Mouse (Mus musculus) forebrain, embryonic 15.5 days (tissue): Measurements from ENCODE around the gene Aldh8a1. TPM values are rescaled to one million over a fixed set of nuclear protein-coding genes. Genes with fewer than 3 reads are reported as not detected.
"Not testable (repeated sequence)": the region's sequence is repeated elsewhere in the genome, so short reads cannot be mapped to it uniquely, and the experiment has no call there.

Experiments used
- ATAC-seq: fragments of 200-750 bp; cut with Nextera tagmentation; replicated peaks from 2 replicates; pipeline ENCODE4 v1.8.0; 2017; ENCODE audit warnings: mild to moderate bottlenecking, moderate TSS enrichment, moderate library complexity
- H3K27ac ChIP-seq: fragments of 300-500 bp; sonication (generic); replicated peaks from 2 replicates; pipeline ENCODE4 v1.5.1; 2015; ENCODE audit warnings: mild to moderate bottlenecking, inconsistent platforms
- H3K27me3 ChIP-seq: fragments of 300-500 bp; sonication (generic); 2 replicates; pipeline ENCODE4 v1.6.1; 2015; ENCODE audit warnings: inconsistent platforms
- H3K36me3 ChIP-seq: fragments of 300-500 bp; sonication (generic); 2 replicates; pipeline ENCODE4 v1.6.1; 2015; ENCODE audit warnings: mild to moderate bottlenecking, inconsistent platforms
- H3K4me1 ChIP-seq: fragments of 300-500 bp; sonication (generic); 2 replicates; pipeline ENCODE4 v1.6.1; 2015; ENCODE audit warnings: inconsistent platforms
- H3K4me2 ChIP-seq: fragments of 300-500 bp; sonication (generic); replicated peaks from 2 replicates; pipeline ENCODE4 v1.6.1; 2015; ENCODE audit warnings: mild to moderate bottlenecking, inconsistent platforms
- H3K4me3 ChIP-seq: fragments of 300-500 bp; sonication (generic); 2 replicates; pipeline ENCODE4 v1.5.1; 2015; ENCODE audit warnings: mild to moderate bottlenecking, inconsistent platforms
- H3K9ac ChIP-seq: fragments of 300-500 bp; sonication (generic); replicated peaks from 2 replicates; pipeline ENCODE4 v1.6.1; 2015; ENCODE audit warnings: mild to moderate bottlenecking, inconsistent platforms
- H3K9me3 ChIP-seq: fragments of 300-500 bp; sonication (generic); 2 replicates; pipeline ENCODE4 v1.6.1; 2016; ENCODE audit warnings: inconsistent platforms
- WGBS: fragments of 180-500 bp; shearing (Covaris S2); methylation state at CpG from one replicate; pipeline ENCODE4 v1.1.7; 2015; ENCODE audit warnings: mixed read lengths; 5-methylcytosine and 5-hydroxymethylcytosine counted together
- polyA plus RNA-seq: library from polyadenylated mRNA; unstranded; fragments of >200 nt; fragmentation: Nextera tagmentation; extraction: Ambion mirVana; gene quantifications from 2 replicates; pipeline ENCODE4 v1.2.1, GENCODE M21; 2015

The Aldh8a1 gene
- polyA plus RNA-seq, 1 experiment from 2014 or later, result not detected

DNA sequence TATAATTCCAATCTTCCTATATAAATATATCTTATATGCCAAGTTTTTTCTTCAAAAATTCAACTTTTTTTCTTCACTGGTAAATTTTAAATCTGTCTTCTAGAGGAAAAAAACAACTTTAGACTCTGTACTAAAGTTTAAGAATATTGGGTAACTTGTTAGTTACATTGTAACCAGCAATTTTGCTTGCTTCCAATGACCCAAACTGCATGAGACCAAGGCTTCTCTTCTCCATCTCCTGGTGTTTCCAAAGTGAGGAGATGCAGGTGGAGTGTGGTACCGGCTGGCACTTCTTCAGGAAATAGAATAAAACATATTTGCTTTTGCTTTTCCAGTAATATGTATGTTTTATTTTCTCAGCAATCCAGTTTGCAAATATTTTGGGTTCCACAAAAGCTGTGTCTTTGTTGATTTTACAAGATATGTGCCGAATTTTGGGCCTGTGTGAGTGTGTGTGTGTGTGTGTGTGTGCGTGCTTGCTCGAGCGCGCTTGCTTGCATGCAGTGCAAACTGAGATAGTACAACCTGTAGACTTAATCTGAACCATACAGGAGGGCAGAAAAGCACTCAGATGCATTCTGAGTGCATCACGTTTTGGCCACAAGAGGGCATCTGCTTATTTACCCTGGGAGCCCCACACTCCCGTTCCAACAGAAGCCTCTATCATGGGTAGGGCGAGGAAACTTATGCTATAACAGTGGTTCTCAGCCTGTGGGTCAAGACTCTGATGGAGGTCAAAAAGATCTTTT lies 1.3 kb downstream of the Aldh8a1 start:
- Histone ChIP-seq H3K27me3 (no peaks in the 10 kb centered on the region), H3K9me3 (no peaks in the 10 kb centered on the region), H3K4me1 (no peaks in the 10 kb centered on the region), H3K9ac (no peak overlapping the region), H3K4me3 (no peak overlapping the region), H3K4me2 (no peak overlapping the region), H3K27ac (no peak overlapping the region), H3K36me3 (no peaks in the 10 kb centered on the region)
- 73% methylated on average over 9 of the region's 9 CpGs for WGBS
- ATAC-seq, result no peak

DNA sequence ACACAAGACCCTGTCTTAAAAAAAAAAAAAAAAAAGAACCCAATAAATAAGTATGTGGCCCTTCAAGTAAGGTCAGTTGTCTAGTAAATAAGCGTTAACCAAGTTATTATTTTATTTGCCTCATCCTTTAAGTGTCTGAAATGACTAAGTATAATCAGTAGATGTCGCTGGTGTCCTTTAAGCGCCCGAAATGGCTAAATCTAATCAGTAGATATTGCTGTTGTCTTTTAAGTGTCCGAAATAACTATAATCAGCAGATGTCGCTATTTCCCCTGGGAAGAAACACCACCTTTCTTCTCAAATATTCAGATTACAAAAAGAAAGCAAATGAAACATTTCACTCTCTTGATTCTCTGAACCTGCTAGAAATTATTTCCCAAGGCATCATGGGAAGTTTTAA lies 5.8 kb downstream of the Aldh8a1 start:
- Histone ChIP-seq H3K27me3 (no peaks in the 10 kb centered on the region), H3K9ac (no peak overlapping the region), H3K4me2 (no peak overlapping the region), H3K9me3 (no peaks in the 10 kb centered on the region), H3K36me3 (no peaks in the 10 kb centered on the region), H3K27ac (no peak overlapping the region), H3K4me3 (no peak overlapping the region), H3K4me1 (no peaks in the 10 kb centered on the region)
- 31% methylated on average over 6 of the region's 6 CpGs for WGBS
- 0 out of 2 replicates have a peak, but pooled peaks have one; percentile 56 for ATAC-seq

DNA sequence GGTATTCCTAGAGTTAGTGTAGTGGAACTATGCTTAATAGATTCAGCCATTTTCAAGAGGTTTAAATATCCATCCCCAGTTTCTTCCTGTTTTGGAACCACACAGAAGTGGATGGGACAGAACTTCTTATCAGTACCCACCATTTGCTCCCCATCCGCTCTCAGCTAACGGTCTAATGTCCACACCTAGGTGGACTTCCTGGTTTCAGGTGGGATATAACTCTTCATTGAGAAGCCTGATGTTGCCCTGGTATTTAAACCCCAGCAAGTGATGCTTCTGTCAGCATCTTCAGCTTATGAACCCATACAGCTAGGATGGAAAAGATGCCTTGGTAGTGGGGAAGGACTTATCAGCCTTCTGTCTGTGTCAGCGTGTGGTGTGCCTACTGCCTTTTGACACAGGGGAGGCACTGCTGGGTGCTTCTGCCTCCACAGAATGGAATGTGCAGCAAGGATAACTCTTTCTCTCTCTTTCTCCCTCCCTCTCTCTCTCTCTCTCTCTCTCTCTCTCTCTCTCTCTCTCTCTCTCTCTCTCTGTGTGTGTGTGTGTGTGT lies 8.1 kb downstream of the Aldh8a1 start:
- Histone ChIP-seq H3K4me2 (no peak overlapping the region), H3K27ac (no peak overlapping the region), H3K9ac (no peak overlapping the region), H3K4me1 (no peaks in the 10 kb centered on the region), H3K9me3 (no peaks in the 10 kb centered on the region), H3K36me3 (no peaks in the 10 kb centered on the region), H3K4me3 (no peak overlapping the region), H3K27me3 (no peaks in the 10 kb centered on the region)
- WGBS, result 81% methylated on average over 3 of the region's 3 CpGs
- ATAC-seq, result no peak

DNA sequence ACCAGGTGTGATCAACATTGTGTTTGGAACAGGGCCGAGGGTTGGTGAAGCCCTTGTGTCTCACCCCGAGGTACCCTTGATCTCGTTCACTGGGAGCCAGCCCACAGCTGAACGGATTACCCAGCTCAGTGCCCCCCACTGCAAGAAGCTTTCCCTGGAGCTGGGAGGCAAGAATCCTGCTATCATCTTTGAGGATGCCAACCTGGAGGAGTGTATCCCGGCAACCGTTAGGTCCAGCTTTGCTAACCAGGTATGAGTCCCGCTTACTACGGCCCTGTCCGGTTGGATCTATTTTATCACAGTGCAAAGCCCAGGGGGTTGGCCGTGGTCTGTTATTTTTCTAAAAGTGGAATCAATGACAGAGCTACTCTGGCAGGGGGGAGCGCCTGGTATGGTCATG lies 12.0 kb downstream of the Aldh8a1 start:
- Histone ChIP-seq H3K4me1 (no peaks in the 10 kb centered on the region), H3K9ac (no peak overlapping the region), H3K9me3 (no peaks in the 10 kb centered on the region), H3K27me3 (no peaks in the 10 kb centered on the region), H3K36me3 (no peaks in the 10 kb centered on the region), H3K4me2 (no peak overlapping the region), H3K4me3 (no peak overlapping the region), H3K27ac (no peak overlapping the region)
- WGBS, result 91% methylated on average over 11 of the region's 11 CpGs
- no peak for ATAC-seq

DNA sequence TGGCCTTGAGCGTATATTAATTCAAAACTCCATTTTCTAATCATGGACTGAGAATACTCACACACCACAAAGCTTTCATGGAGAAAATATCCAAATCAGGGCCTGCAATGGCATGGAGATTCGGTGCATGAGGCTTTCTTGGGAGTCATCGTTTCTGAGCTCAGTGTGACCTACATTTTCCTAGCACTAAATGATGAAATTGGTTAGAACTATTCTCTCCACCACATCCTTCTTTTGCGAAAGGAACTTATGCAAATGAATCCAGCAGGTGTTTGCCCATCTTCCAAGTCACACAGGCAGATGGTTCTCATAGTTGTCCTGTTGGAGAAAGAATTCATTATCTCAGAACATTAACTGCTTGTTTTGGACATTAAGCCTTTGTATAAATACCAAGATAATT lies 13.3 kb downstream of the Aldh8a1 start:
- WGBS, result 80% methylated on average over 4 of the region's 4 CpGs
- H3K4me3 ChIP-seq, result no peak overlapping the region
- H3K4me2 ChIP-seq, result no peak overlapping the region
- H3K36me3 ChIP-seq, result no peaks in the 10 kb centered on the region
- no peaks in the 10 kb centered on the region for H3K4me1 ChIP-seq
- no peaks in the 10 kb centered on the region for H3K9me3 ChIP-seq
- ATAC-seq, result no peak
- H3K27me3 ChIP-seq, result no peaks in the 10 kb centered on the region
- H3K27ac ChIP-seq, result no peak overlapping the region
- no peak overlapping the region for H3K9ac ChIP-seq

DNA sequence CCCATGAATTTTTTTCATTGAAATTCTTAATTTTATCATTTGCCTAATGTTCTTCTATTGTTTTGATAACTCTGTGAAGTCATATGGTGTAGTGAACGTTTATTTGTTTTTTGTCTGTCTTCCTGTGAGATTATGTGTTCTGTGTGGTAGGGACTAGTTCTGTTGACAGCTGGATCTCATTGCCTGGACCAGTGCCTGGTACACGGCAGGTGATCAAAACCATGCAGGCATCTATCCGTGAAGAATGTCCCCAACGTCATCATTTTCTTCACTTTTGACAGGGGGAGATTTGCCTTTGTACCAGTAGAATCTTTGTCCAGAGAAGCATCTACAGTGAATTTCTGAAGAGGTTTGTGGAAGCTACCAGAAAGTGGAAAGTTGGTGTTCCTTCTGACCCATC lies 14.2 kb downstream of the Aldh8a1 start:
- no peak for ATAC-seq
- Histone ChIP-seq H3K9ac (no peak overlapping the region), H3K4me2 (no peak overlapping the region), H3K27me3 (no peaks in the 10 kb centered on the region), H3K27ac (no peak overlapping the region), H3K36me3 (no peaks in the 10 kb centered on the region), H3K4me3 (no peak overlapping the region), H3K4me1 (no peaks in the 10 kb centered on the region), H3K9me3 (no peaks in the 10 kb centered on the region)
- WGBS, result 83% methylated on average over 4 of the region's 4 CpGs

DNA sequence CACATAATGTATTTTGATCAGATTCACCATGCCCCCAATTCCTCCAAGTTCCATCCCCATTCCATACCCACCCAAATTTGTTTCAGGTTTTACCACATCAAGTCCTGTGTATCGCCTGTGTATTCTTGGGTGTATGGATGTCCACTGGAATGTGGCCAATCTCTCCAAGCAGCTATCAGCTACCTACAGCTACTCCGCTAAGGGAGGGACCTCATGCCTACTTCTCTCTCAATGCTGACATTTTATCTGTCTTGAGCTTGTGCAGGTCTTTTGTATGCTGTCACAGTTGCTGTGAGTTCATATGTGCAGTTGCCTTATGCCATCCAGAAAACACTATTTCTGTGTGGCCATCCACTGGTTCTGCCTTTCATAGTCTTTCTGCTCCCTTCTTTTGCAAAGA lies 16.3 kb downstream of the Aldh8a1 start:
- Histone ChIP-seq H3K27me3 (no peaks in the 10 kb centered on the region), H3K27ac (no peak overlapping the region), H3K4me1 (no peaks in the 10 kb centered on the region), H3K9ac (no peak overlapping the region), H3K36me3 (no peaks in the 10 kb centered on the region), H3K4me3 (no peak overlapping the region), H3K9me3 (no peaks in the 10 kb centered on the region), H3K4me2 (no peak overlapping the region)
- no peak for ATAC-seq
- 93% methylated on average over 2 of the region's 2 CpGs for WGBS

DNA sequence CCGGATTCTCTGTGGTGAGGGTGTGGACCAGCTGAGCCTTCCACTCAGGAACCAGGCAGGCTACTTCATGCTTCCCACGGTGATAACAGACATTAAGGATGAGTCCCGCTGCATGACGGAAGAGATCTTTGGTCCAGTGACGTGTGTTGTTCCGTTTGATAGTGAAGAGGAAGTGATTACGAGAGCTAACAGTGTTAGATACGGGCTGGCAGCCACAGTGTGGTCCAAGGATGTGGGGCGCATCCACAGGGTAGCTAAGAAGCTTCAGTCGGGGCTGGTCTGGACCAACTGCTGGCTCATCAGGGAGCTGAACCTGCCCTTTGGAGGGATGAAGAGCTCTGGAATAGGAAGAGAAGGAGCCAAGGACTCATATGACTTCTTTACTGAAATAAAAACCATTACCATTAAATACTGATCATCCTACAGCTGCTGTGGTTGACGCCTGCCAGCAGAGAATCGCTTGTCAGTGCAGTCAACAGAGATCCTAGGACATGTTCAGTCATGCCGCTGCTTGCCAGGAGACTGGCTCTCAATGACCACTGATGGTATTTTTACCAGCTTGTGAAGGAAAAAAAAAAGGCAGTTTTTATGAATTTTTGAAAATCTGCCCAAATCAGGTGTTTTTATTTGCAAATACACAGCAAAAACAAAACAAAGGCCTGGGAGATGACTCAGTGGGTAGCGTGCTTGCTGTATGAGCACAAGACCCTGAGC lies 18.5 kb downstream of the Aldh8a1 start:
- Histone ChIP-seq H3K27me3 (no peaks in the 10 kb centered on the region), H3K36me3 (no peaks in the 10 kb centered on the region), H3K9me3 (no peaks in the 10 kb centered on the region), H3K27ac (no peak overlapping the region), H3K4me2 (no peak overlapping the region), H3K9ac (no peak overlapping the region), H3K4me1 (no peaks in the 10 kb centered on the region), H3K4me3 (no peak overlapping the region)
- WGBS, result 93% methylated on average over 14 of the region's 14 CpGs
- ATAC-seq, result no peak

DNA sequence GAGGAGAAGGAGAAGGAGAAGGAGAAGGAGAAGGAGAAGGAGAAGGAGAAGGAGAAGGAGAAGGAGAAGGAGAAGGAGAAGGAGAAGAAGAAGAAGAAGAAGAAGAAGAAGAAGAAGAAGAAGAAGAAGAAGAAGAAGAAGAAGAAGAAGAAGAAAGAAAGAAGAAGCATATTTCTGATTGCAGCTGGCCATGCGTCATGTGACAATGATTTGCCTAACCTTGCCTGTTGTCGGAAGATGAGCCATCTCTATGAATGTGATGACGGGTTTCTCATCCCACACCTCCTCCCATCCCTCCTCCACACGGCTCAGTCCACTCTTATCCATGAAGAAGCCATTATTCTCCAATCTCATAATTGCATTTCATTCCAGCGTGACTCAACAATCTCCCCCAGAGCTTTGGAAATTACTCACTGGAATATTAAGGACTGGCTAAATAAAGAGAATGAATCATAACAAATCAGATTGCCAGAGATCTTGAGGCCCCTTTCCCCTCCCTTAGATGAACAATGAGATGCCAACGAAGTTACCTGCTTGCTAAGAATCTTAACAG lies 21.9 kb downstream of the Aldh8a1 start:
- 84% methylated on average over 6 of the region's 6 CpGs for WGBS
- not testable (repeated sequence) for H3K36me3 ChIP-seq, H3K4me2 ChIP-seq, H3K4me1 ChIP-seq, ATAC-seq, H3K27me3 ChIP-seq, H3K9ac ChIP-seq, H3K27ac ChIP-seq, H3K9me3 ChIP-seq, H3K4me3 ChIP-seq

DNA sequence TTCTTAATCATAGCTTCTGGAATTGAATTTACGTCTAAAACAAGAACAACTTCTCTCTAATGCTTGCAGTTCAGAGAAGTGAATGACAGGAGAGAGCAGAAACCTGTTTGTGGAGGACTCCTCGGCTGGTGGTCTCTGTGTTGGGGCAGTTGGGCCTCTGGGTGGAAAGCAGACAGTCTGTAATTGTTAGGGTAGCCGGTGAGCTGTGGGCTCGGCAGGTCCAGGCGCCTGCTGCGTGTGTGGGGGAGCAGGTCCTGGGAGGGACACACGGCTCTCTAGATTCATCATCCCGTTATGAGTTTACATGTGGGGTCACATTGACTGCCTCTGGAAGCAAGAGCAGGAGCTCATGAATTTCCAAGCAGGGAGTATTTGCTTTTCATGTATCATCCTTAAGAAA lies 22.5 kb downstream of the Aldh8a1 start:
- no peak for ATAC-seq
- Histone ChIP-seq H3K4me2 (no peak overlapping the region), H3K27me3 (no peaks in the 10 kb centered on the region), H3K36me3 (no peaks in the 10 kb centered on the region), H3K27ac (no peak overlapping the region), H3K4me3 (no peak overlapping the region), H3K9me3 (no peaks in the 10 kb centered on the region), H3K9ac (no peak overlapping the region), H3K4me1 (no peaks in the 10 kb centered on the region)
- WGBS, result 72% methylated on average over 8 of the region's 8 CpGs

DNA sequence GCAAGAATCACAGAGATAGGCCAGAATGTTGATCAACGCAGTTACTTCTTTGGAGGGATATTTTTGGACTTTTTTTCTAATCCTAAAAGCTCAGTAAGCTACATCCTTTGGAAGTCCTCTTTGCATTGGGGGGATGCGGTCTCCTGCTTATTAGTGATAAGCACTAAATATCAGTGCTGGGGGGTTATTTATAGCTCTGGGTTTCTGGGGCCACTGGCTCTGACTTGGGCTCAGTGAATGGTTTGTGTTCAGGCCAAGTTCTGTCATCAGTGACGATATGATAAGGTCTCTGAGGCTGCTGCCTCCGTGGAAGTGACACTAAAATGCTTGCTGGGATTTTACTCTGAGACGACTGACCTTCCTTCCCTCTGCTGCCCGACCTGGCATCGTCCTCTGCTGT lies 22.9 kb downstream of the Aldh8a1 start:
- H3K4me2 ChIP-seq, result no peak overlapping the region
- no peak overlapping the region for H3K9ac ChIP-seq
- H3K36me3 ChIP-seq, result no peaks in the 10 kb centered on the region
- no peak overlapping the region for H3K4me3 ChIP-seq
- H3K4me1 ChIP-seq, result no peaks in the 10 kb centered on the region
- no peaks in the 10 kb centered on the region for H3K9me3 ChIP-seq
- no peaks in the 10 kb centered on the region for H3K27me3 ChIP-seq
- H3K27ac ChIP-seq, result no peak overlapping the region
- WGBS, result 77% methylated on average over 7 of the region's 7 CpGs
- ATAC-seq, result no peak

DNA sequence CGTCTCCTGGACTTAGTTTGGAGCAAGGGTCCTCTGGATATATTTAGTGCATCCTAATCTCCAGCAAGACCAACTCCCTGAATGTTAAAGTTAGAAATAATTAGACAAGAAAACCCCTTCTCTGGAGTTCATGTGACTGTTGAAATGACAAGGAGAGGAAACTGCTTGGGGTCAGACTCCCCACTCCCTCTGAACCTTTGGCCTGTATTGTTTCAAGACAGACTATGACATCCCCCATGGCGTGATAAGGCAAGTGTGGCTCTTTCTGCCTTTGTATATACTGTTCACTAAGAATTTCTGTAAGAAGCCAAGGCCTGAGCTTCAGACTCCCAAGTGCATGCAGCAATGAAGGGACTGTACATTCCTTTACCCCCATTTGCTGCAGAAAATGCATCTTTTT lies 23.4 kb downstream of the Aldh8a1 start:
- Histone ChIP-seq H3K9me3 (no peaks in the 10 kb centered on the region), H3K4me3 (no peak overlapping the region), H3K4me2 (no peak overlapping the region), H3K36me3 (no peaks in the 10 kb centered on the region), H3K9ac (no peak overlapping the region), H3K4me1 (no peaks in the 10 kb centered on the region), H3K27ac (no peak overlapping the region), H3K27me3 (no peaks in the 10 kb centered on the region)
- no peak for ATAC-seq
- WGBS, result 48% methylated on average over 2 of the region's 2 CpGs
